Mouse (Mus musculus): ENCODE results near the gene Slc25a25. TPM values are rescaled to one million over a fixed set of nuclear protein-coding genes. Genes with fewer than 3 reads are reported as not detected.

Slc25a25 gene
- total and polyA plus RNA-seq, 3 experiments, result 6.6 to 10.0 (median 9.8) TPM

- H3K4me3 ChIP-seq (replicated peaks in 1 of 3; ENCODE audit: low read depth in 2 of 3, low read length in 2 of 3, poor library complexity in 1 of 3), result no peak overlapping the region
- DNase-seq (ENCODE audit: extremely low read depth), result no peak
- H3K4me2 ChIP-seq (ENCODE audit: insufficient read depth, low read depth, poor library complexity, severe bottlenecking), result no peak overlapping the region
- no peaks in the 10 kb centered on the region for H3K79me2 ChIP-seq (replicated peaks; ENCODE audit: control insufficient read depth, extremely low read depth, insufficient read depth, poor library complexity, severe bottlenecking)
- in situ Hi-C loops (cut with MboI; ENCODE audit: low pct_ligation_motif_present, low pct_unique_long_range_greater_than_20kb, low sequenced_read_pairs) (no loop called here), dilution Hi-C loops (cut with MboI; ENCODE audit: extremely low pct_ligation_motif_present, extremely low pct_unique_long_range_greater_than_20kb, low sequenced_read_pairs) (no loop called here)
- peaks cover under 1% of the 10 kb centered on the region for H3K27me3 ChIP-seq (replicated peaks)
- H3K9me3 ChIP-seq (replicated peaks; ENCODE audit: low read length), result no peaks in the 10 kb centered on the region
- peaks cover 2 to 10% of the 10 kb centered on the region in 2 experiments for H3K4me1 ChIP-seq (ENCODE audit: control insufficient read depth in 1 of 2, insufficient read depth in 2 of 2)
- no peak overlapping the region for H3K9ac ChIP-seq (ENCODE audit: insufficient read depth, low read depth)
- peaks cover 65 to 79% of the 10 kb centered on the region in 2 experiments for H3K36me3 ChIP-seq (replicated peaks in 1 of 2; ENCODE audit: control insufficient read depth in 1 of 2, insufficient read depth in 1 of 2, low read length in 1 of 2)
- H3K27ac ChIP-seq (ENCODE audit: insufficient read depth, low read depth), result no peak overlapping the region
- TF ChIP-seq MAFK (IDR thresholded peaks at IDR 0.05; ENCODE audit: insufficient replicate concordance, low read length), result no peak
- TF ChIP-seq RCOR1 (conservative IDR thresholded peaks at IDR 0.05; ENCODE audit: low read depth, low read length), result no peak
- no peak for TF ChIP-seq UBTF (IDR thresholded peaks at IDR 0.05; ENCODE audit: low read depth, low read length)
- no peak for TF ChIP-seq EP300 (IDR thresholded peaks at IDR 0.05; ENCODE audit: low read length)
- TF ChIP-seq NELFE (IDR thresholded peaks at IDR 0.05; ENCODE audit: low read depth, low read length), result no peak
- TF ChIP-seq MAZ (IDR thresholded peaks at IDR 0.05; ENCODE audit: low read depth, low read length), result no peak
- TF ChIP-seq HCFC1 (IDR thresholded peaks at IDR 0.05; ENCODE audit: low read depth, low read length), result no peak
- no peak for TF ChIP-seq TBP (conservative IDR thresholded peaks at IDR 0.05; ENCODE audit: low read depth, low read length)
- TF ChIP-seq ZKSCAN1 (IDR thresholded peaks at IDR 0.05; ENCODE audit: borderline replicate concordance, low read depth, low read length), result no peak
- TF ChIP-seq SIN3A (IDR thresholded peaks at IDR 0.05; ENCODE audit: low read length), result no peak
- TF ChIP-seq ZC3H11A (IDR thresholded peaks at IDR 0.05; ENCODE audit: low read depth, low read length), result no peak
- no peak for TF ChIP-seq MYC (IDR thresholded peaks at IDR 0.05; ENCODE audit: low read depth, low read length)
- no peak for TF ChIP-seq POLR2A (IDR thresholded peaks at IDR 0.05; ENCODE audit: low read depth, low read length)
- no peak for TF ChIP-seq JUN (IDR thresholded peaks at IDR 0.05; ENCODE audit: insufficient read depth, low read depth, low read length)
- TF ChIP-seq ELF1 (IDR thresholded peaks at IDR 0.05; ENCODE audit: low read depth, low read length), result no peak
Measured at GRCm38 (mm10) chr2:32376963-32377362, 74.3 kb downstream of the Slc25a25 start.

- Histone ChIP-seq H3K27me3 (replicated peaks) (no peaks in the 10 kb centered on the region), H3K4me2 (ENCODE audit: insufficient read depth, low read depth, poor library complexity, severe bottlenecking) (no peak overlapping the region), H3K9me3 (replicated peaks; ENCODE audit: low read length) (no peaks in the 10 kb centered on the region), H3K79me2 (replicated peaks; ENCODE audit: control insufficient read depth, extremely low read depth, insufficient read depth, poor library complexity, severe bottlenecking) (no peaks in the 10 kb centered on the region), H3K9ac (ENCODE audit: insufficient read depth, low read depth) (no peak overlapping the region), H3K4me3 (replicated peaks in 1 of 3; ENCODE audit: low read depth in 2 of 3, low read length in 2 of 3, poor library complexity in 1 of 3) (no peak overlapping the region), H3K27ac (ENCODE audit: insufficient read depth, low read depth) (no peak overlapping the region), H3K36me3 (replicated peaks in 1 of 2; ENCODE audit: control insufficient read depth in 1 of 2, insufficient read depth in 1 of 2, low read length in 1 of 2) (peaks cover 79 to 92% of the 10 kb centered on the region in 2 experiments), H3K4me1 (ENCODE audit: control insufficient read depth in 1 of 2, insufficient read depth in 2 of 2) (peaks cover under 1% of the 10 kb centered on the region in 2 experiments; a peak in 1 of 4 replicates)
- in situ Hi-C loops (cut with MboI; ENCODE audit: low pct_ligation_motif_present, low pct_unique_long_range_greater_than_20kb, low sequenced_read_pairs) (no loop called here), dilution Hi-C loops (cut with MboI; ENCODE audit: extremely low pct_ligation_motif_present, extremely low pct_unique_long_range_greater_than_20kb, low sequenced_read_pairs) (no loop called here)
- no peak for TF ChIP-seq NRF1 (IDR thresholded peaks at IDR 0.05; ENCODE audit: low read depth, low read length)
- TF ChIP-seq BHLHE40 (IDR thresholded peaks at IDR 0.05; ENCODE audit: low read depth, low read length), result no peak
- no peak for TF ChIP-seq POLR2A (IDR thresholded peaks at IDR 0.05; ENCODE audit: low read depth, low read length)
- TF ChIP-seq SMC3 (IDR thresholded peaks at IDR 0.05; ENCODE audit: low read depth, low read length), result no peak
- no peak for TF ChIP-seq MAFK (IDR thresholded peaks at IDR 0.05; ENCODE audit: insufficient replicate concordance, low read length)
- no peak for TF ChIP-seq USF2 (conservative IDR thresholded peaks at IDR 0.05; ENCODE audit: low read depth, low read length)
- no peak for TF ChIP-seq ZMIZ1 (IDR thresholded peaks at IDR 0.05; ENCODE audit: low read depth, low read length)
- no peak for DNase-seq (ENCODE audit: extremely low read depth)
Measured at GRCm38 (mm10) chr2:32375317-32375940, 75.8 kb downstream of the Slc25a25 start.
